Mouse (Mus musculus): ENCODE measurements around the gene Nrxn3.

DNA sequence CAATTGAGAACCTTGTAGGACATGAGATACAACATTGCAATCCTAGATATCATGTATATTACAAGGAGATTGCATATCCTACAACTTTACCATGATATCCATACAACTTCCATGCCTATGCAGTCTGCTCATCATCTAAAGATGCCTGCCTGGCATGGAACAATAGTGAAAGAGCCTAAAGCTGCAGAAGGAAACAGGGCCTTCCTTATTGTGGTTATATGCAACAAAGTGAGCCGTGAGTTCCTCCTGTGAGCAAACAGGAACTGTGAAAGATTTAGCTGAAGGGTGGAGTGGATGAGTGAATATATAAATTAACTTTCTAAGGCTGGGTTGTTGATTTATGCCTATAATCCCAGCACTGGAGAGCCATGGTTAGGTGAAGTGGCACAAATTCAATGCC lies 1373.1 kb downstream of the Nrxn3 start:
- TF ChIP-seq POLR2A (IDR thresholded peaks at IDR 0.05; ENCODE audit: insufficient read length, low read depth) = no peak
- no peak for TF ChIP-seq TCF12 (IDR thresholded peaks at IDR 0.05; ENCODE audit: insufficient read depth, poor library complexity, severe bottlenecking)
- no peak for TF ChIP-seq USF1 (IDR thresholded peaks at IDR 0.05; ENCODE audit: low read depth)
- TF ChIP-seq CEBPB (IDR thresholded peaks at IDR 0.05; ENCODE audit: insufficient read depth, poor library complexity, severe bottlenecking) = no peak
- TF ChIP-seq MYOG (IDR thresholded peaks at IDR 0.05; ENCODE audit: control insufficient read depth in 1 of 3, insufficient read depth in 1 of 3, insufficient read length in 2 of 3, low read depth in 2 of 3) = no peak
- no peak for TF ChIP-seq POLR2AphosphoS2 (IDR thresholded peaks at IDR 0.05; ENCODE audit: insufficient read length, low read depth)
